Mouse (Mus musculus) thymus, adult 2 months (tissue): ENCODE data around the gene Asb1. TPM values are rescaled to one million over a fixed set of nuclear protein-coding genes. Genes with fewer than 3 reads are reported as not detected.

Source experiments
- DNase-seq: peaks from one replicate; pipeline ENCODE4 v3.0.0; 2021
- H3K27ac ChIP-seq: fragments of 200-500 bp; 2 replicates; pipeline ENCODE4 v1.5.1; 2012; ENCODE audit warnings: low read length, control low read depth; ENCODE audit not compliant: control insufficient read depth, insufficient read depth
- H3K27me3 ChIP-seq: fragments of 200-500 bp; 2 replicates; pipeline ENCODE4 v1.6.1; 2012; ENCODE audit warnings: mild to moderate bottlenecking, low read length, moderate library complexity, mixed read lengths; ENCODE audit not compliant: control insufficient read depth, insufficient read depth
- H3K36me3 ChIP-seq: fragments of 200-500 bp; 2 replicates; pipeline ENCODE4 v1.6.1; 2012; ENCODE audit warnings: mild to moderate bottlenecking, low read length, moderate library complexity; ENCODE audit not compliant: control insufficient read depth, insufficient read depth
- H3K4me1 ChIP-seq: fragments of 200-500 bp; replicated peaks from 2 replicates; pipeline ENCODE4 v1.6.1; 2012; ENCODE audit warnings: low read length; ENCODE audit not compliant: control insufficient read depth, insufficient read depth
- H3K4me3 ChIP-seq: fragments of 200-500 bp; 2 replicates; pipeline ENCODE4 v1.5.1; 2012; ENCODE audit warnings: mild to moderate bottlenecking, low read length, control low read depth, moderate library complexity; ENCODE audit not compliant: control insufficient read depth, insufficient read depth
- CTCF ChIP-seq: fragments of 200-500 bp; IDR thresholded peaks from 2 replicates; pipeline ENCODE4 v1.5.1; 2012; ENCODE audit warnings: mild to moderate bottlenecking, control low read depth, low read length, moderate library complexity, borderline replicate concordance; ENCODE audit not compliant: control insufficient read depth, poor library complexity, insufficient read depth; ENCODE audit errors: extremely low read depth
- POLR2A ChIP-seq: fragments of 200-500 bp; IDR thresholded peaks from 2 replicates; pipeline ENCODE4 v1.6.1; 2012; ENCODE audit warnings: mild to moderate bottlenecking, low read length, control low read depth, moderate library complexity; ENCODE audit not compliant: control insufficient read depth, poor library complexity, insufficient read depth; ENCODE audit errors: extremely low read depth
- WGBS: fragments of 180-500 bp; shearing (Covaris S2); methylation state at CpG from one replicate; pipeline ENCODE4 v1.1.7; 2018; 5-methylcytosine and 5-hydroxymethylcytosine counted together
- polyA plus RNA-seq: library from polyadenylated mRNA; depleted of rRNA; stranded (reverse); fragments of >200 nt; gene quantifications from 2 replicates; pipeline ENCODE4 v1.2.3, GENCODE M21; 2012

The Asb1 gene
- polyA plus RNA-seq, 1 experiment, result 8.7 TPM

GRCm38 (mm10) chr1:91504615-91505014, 35.7 kb upstream of the Asb1 start:
- no peak overlapping the region for H3K27ac ChIP-seq
- 0 out of 2 replicates have a peak, but pooled peaks cover 4% of the 10 kb centered on the region for H3K36me3 ChIP-seq
- DNase-seq, result no peak
- no peaks in the 10 kb centered on the region; the same call in 1 of the 2 replicates for H3K4me1 ChIP-seq
- no peaks in the 10 kb centered on the region for H3K27me3 ChIP-seq
- 57% methylated on average over 3 of the region's 3 CpGs for WGBS
- TF ChIP-seq CTCF (no peak), POLR2A (no peak)
- no peak overlapping the region for H3K4me3 ChIP-seq

- DNase-seq, result no peak
- Histone ChIP-seq H3K27ac (no peak overlapping the region), H3K36me3 (no peaks in the 10 kb centered on the region), H3K4me3 (no peak overlapping the region), H3K4me1 (no peaks in the 10 kb centered on the region), H3K27me3 (no peaks in the 10 kb centered on the region)
- TF ChIP-seq POLR2A, result no peak
- no peak for TF ChIP-seq CTCF
- 96% methylated on average over 11 of the region's 11 CpGs for WGBS
These were observed 25.4 kb upstream of the Asb1 start for GRCm38 (mm10) chr1:91514916-91515315.

- 95% methylated on average over 6 of the region's 6 CpGs for WGBS
These were observed 24.7 kb upstream of the Asb1 start for GRCm38 (mm10) chr1:91515642-91516041.

GRCm38 (mm10) chr1:91523759-91524158, 16.6 kb upstream of the Asb1 start:
- Histone ChIP-seq H3K36me3 (peaks cover 4% of the 10 kb centered on the region; the same call in 1 of the 2 replicates), H3K27me3 (no peaks in the 10 kb centered on the region), H3K27ac (no peak overlapping the region), H3K4me1 (no peaks in the 10 kb centered on the region), H3K4me3 (no peak overlapping the region)
- peak; percentile 58 for DNase-seq
- TF ChIP-seq CTCF, result peak; percentile 85; the same call in 1 of the 2 replicates
- no peak for TF ChIP-seq POLR2A
- WGBS, result 35% methylated on average over 10 of the region's 10 CpGs

More at GRCm38 (mm10) chr1:91515642-91516041, 24.7 kb upstream of the Asb1 start:
- Histone ChIP-seq H3K27ac (no peak overlapping the region), H3K36me3 (no peaks in the 10 kb centered on the region), H3K4me1 (no peaks in the 10 kb centered on the region), H3K4me3 (no peak overlapping the region), H3K27me3 (no peaks in the 10 kb centered on the region)
- TF ChIP-seq POLR2A, result no peak
- no peak for DNase-seq

GRCm38 (mm10) chr1:91525838-91526237, 14.5 kb upstream of the Asb1 start:
- Histone ChIP-seq H3K36me3 (peaks cover 4% of the 10 kb centered on the region; the same call in 1 of the 2 replicates), H3K4me1 (no peaks in the 10 kb centered on the region), H3K4me3 (no peak overlapping the region), H3K27me3 (no peaks in the 10 kb centered on the region), H3K27ac (no peak overlapping the region)
- 97% methylated on average over 14 of the region's 14 CpGs for WGBS
- no peak for DNase-seq
- no peak for TF ChIP-seq CTCF
- TF ChIP-seq POLR2A, result no peak

GRCm38 (mm10) chr1:91530166-91530565, 10.2 kb upstream of the Asb1 start:
- Histone ChIP-seq H3K4me3 (no peak overlapping the region), H3K36me3 (peaks cover 4% of the 10 kb centered on the region; the same call in 1 of the 2 replicates), H3K27ac (no peak overlapping the region), H3K27me3 (no peaks in the 10 kb centered on the region), H3K4me1 (no peaks in the 10 kb centered on the region)
- no peak for DNase-seq
- 96% methylated on average over 9 of the region's 9 CpGs for WGBS
- no peak for TF ChIP-seq CTCF
- no peak for TF ChIP-seq POLR2A

GRCm38 (mm10) chr1:91532243-91532642, 8.1 kb upstream of the Asb1 start:
- H3K4me3 ChIP-seq, result no peak overlapping the region
- DNase-seq, result no peak
- no peak overlapping the region for H3K27ac ChIP-seq

More at GRCm38 (mm10) chr1:91532243-91532642, 8.1 kb upstream of the Asb1 start:
- WGBS, result 97% methylated on average over 4 of the region's 4 CpGs
- Histone ChIP-seq H3K27me3 (no peaks in the 10 kb centered on the region), H3K4me1 (no peaks in the 10 kb centered on the region), H3K36me3 (peaks cover 4% of the 10 kb centered on the region; the same call in 1 of the 2 replicates)
- TF ChIP-seq POLR2A (no peak), CTCF (no peak)
